Mouse (Mus musculus): ENCODE results near the gene Prkn. TPM values are rescaled to one million over a fixed set of nuclear protein-coding genes. Genes with fewer than 3 reads are reported as not detected.

The Prkn gene
- polyA plus RNA-seq, 1 experiment from 2014 or later, result 2.4 TPM

DNA sequence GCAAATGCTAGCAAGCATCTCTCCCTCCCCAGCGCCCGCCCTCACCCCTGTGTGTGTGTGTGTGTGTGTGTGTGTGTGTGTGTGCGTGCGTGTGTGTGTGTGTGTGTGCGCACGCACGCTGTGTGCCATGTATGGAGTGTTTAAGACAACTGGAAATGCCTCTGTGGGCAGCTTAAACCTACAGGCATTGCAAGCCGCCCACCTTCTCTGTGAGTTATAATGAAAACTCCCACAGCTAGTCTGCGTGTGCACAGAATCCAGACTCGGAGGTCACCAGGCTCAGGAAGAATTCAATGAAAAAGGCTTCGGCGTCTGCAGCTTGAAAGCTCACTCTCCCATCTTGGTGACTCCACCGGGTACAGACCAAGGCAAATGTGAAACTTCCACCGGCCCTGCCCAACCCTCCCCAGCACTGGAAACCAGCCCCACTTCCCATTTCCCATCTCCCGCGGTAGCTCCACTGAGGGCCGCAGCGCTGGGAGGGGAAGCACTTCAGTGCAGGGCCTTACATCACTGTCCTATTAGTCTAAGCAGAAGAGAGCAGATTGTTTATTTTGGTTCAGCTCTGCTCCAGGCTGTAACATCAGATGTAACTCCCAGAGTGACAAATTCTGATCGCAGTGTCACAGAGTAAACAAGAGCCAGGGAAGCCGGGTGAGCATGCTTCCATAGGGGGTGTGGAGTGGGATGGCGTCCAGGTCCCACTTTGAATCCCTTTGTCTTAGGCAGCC, 772.8 kb downstream of the Prkn start:
- H3K27me3 ChIP-seq, result peaks cover 3% of the 10 kb centered on the region; the same call in 1 of the 2 replicates
- H3K4me2 ChIP-seq (replicated peaks), result no peak overlapping the region
- H3K9ac ChIP-seq, result no peak overlapping the region
- no peaks in the 10 kb centered on the region for H3K36me3 ChIP-seq
- no peak for ATAC-seq (ENCODE audit: low FRiP score)
- H3K27ac ChIP-seq, result no peak overlapping the region
- H3K9me3 ChIP-seq (replicated peaks), result no peaks in the 10 kb centered on the region
- WGBS, result 58% methylated on average over 21 of the region's 21 CpGs
- peaks cover 7% of the 10 kb centered on the region; the same call in 1 of the 2 replicates for H3K4me1 ChIP-seq
- no peak overlapping the region for H3K4me3 ChIP-seq

GRCm38 (mm10) chr17:11617552-11617951, 777.4 kb downstream of the Prkn start:
- Histone ChIP-seq H3K4me2 (replicated peaks) (no peak overlapping the region), H3K4me3 (no peak overlapping the region), H3K27me3 (no peaks in the 10 kb centered on the region), H3K9me3 (replicated peaks) (no peaks in the 10 kb centered on the region), H3K9ac (no peak overlapping the region), H3K36me3 (no peaks in the 10 kb centered on the region), H3K4me1 (peaks cover 10% of the 10 kb centered on the region), H3K27ac (no peak overlapping the region)
- ATAC-seq (ENCODE audit: low FRiP score), result no peak
- 83% methylated on average over 2 of the region's 2 CpGs for WGBS

DNA sequence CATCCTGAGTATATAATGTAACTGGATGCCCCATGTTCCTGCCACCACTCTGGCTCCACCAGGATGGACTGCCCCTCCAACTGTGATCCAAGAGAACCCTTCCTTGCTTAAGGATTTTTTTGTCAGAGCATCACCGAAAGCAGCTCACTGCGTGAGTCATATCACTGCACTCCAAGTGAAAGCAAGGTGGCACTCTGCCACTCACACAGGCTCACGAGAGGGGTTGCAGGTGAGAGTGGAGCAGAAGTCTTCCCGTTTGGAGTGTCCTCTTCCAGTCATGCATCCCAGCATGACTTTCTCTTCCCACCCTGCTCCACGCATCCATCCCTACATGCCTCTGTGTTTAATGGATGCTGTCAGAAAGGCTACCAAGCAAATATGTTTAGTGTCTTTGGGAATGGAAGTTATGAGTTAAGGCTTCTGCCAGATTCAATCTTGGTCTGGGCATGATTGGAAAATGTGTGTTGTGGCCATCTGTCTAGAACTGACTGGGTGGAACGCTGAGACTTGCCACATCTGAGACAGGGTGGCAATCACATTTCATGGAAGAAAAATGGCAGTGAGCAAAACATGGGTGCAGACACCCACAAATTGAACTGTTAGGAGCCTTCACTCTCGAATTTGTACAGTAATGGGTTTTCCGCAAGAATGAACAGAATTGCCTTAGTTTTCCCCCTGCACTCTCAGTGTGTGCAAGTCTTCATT, 778.9 kb downstream of the Prkn start:
- Histone ChIP-seq H3K9me3 (replicated peaks) (no peaks in the 10 kb centered on the region), H3K27me3 (no peaks in the 10 kb centered on the region), H3K9ac (no peak overlapping the region), H3K4me1 (peaks cover 5% of the 10 kb centered on the region), H3K4me3 (no peak overlapping the region), H3K36me3 (no peaks in the 10 kb centered on the region), H3K27ac (no peak overlapping the region), H3K4me2 (replicated peaks) (no peak overlapping the region)
- ATAC-seq (ENCODE audit: low FRiP score), result no peak
- 87% methylated on average over 8 of the region's 8 CpGs for WGBS

DNA sequence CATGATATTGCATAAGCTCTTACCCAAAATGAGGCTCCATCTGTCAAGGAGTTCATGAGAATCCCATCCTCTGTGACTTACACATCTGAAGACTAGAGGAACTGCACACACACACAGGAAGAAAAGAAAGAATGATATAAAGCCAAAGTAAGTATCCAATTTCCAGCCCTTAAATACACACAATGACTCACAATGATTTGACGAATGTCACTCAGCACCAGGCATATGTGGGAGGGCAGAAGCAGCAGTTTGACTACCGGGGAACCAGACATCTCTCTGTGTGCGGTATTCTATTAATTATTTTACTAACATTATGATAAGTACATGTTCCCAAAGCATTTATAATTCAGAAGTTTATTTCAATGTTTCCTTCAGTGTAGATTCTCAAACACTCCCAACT, 780.6 kb downstream of the Prkn start:
- Histone ChIP-seq H3K27ac (no peak overlapping the region), H3K9ac (no peak overlapping the region), H3K4me2 (replicated peaks) (no peak overlapping the region), H3K27me3 (no peaks in the 10 kb centered on the region), H3K36me3 (no peaks in the 10 kb centered on the region), H3K4me1 (peaks cover 5% of the 10 kb centered on the region), H3K4me3 (no peak overlapping the region), H3K9me3 (replicated peaks) (no peaks in the 10 kb centered on the region)
- 88% methylated on average over 3 of the region's 3 CpGs for WGBS
- no peak for ATAC-seq (ENCODE audit: low FRiP score)

DNA sequence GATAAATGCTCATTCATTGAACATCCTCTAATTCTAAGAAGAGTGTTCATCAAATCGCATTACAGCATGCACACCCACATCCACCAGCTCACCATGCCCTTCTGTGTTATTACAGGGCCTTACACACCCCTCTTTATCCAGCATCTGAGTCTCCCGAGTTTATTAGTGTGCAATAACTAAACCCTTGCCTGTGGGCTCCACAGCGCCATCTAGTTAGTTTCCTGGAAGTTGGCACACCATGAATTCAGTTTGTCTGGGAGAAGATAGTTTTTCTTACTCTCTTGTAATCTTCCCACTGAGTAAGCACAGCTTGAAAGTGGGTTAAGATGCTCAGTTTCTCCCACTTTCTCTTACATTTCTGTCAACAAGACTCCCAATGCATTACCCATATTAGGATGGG, 781.3 kb downstream of the Prkn start:
- H3K27me3 ChIP-seq, result no peaks in the 10 kb centered on the region
- ATAC-seq (ENCODE audit: low FRiP score), result no peak
- H3K4me2 ChIP-seq (replicated peaks), result no peak overlapping the region
- WGBS, result 67% methylated on average over 3 of the region's 3 CpGs
- peaks cover 5% of the 10 kb centered on the region for H3K4me1 ChIP-seq
- H3K4me3 ChIP-seq, result no peak overlapping the region
- no peak overlapping the region for H3K27ac ChIP-seq
- no peak overlapping the region for H3K9ac ChIP-seq
- no peaks in the 10 kb centered on the region for H3K9me3 ChIP-seq (replicated peaks)
- no peaks in the 10 kb centered on the region for H3K36me3 ChIP-seq

DNA sequence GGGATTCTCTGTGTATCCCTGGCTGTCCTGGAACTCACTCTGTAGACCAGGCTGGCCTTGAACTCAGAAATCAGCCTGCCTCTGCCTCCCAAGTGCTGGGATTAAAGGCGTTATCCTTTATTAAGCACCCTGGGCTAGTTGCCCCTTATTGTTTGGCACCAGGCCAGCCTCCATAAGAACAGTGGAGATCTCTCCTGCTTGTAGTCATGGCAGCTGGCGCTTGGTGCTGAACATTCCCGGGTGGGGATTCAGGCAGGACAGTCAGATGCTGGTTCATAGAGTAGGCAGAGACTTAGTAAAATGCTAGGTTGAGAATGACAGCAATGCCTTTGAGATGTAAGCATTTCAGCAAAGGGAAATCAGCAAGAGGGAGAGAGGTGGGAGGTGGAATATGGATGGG, 786.1 kb downstream of the Prkn start:
- Histone ChIP-seq H3K4me2 (replicated peaks) (no peak overlapping the region), H3K4me1 (no peaks in the 10 kb centered on the region), H3K27ac (no peak overlapping the region), H3K27me3 (no peaks in the 10 kb centered on the region), H3K9ac (no peak overlapping the region), H3K36me3 (no peaks in the 10 kb centered on the region), H3K9me3 (replicated peaks) (no peaks in the 10 kb centered on the region), H3K4me3 (no peak overlapping the region)
- 88% methylated on average over 3 of the region's 3 CpGs for WGBS
- no peak for ATAC-seq (ENCODE audit: low FRiP score)

DNA sequence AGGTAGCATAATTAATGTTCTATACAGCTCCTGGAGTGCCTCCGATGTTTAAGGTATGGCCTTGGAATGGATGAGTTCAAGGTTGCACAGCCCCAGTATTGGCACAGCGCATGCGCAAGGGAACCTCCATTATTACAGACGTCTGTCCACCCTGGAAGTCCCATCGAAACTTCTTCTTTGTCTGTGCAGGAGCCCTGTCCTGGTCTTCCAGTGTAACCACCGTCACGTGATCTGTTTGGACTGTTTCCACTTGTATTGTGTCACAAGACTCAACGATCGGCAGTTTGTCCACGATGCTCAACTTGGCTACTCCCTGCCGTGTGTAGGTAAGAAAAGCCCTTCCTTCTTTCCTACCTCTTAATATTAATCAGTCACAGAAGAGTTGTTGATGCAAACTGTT, 794.9 kb downstream of the Prkn start:
- WGBS, result 95% methylated on average over 11 of the region's 11 CpGs
- H3K4me1 ChIP-seq, result no peaks in the 10 kb centered on the region
- H3K9me3 ChIP-seq (replicated peaks), result no peaks in the 10 kb centered on the region; the same call in 1 of the 2 replicates
- no peak for ATAC-seq (ENCODE audit: low FRiP score)
- no peak overlapping the region for H3K9ac ChIP-seq
- no peak overlapping the region for H3K4me3 ChIP-seq
- no peaks in the 10 kb centered on the region for H3K27me3 ChIP-seq
- H3K27ac ChIP-seq, result no peak overlapping the region
- H3K4me2 ChIP-seq (replicated peaks), result no peak overlapping the region
- H3K36me3 ChIP-seq, result no peaks in the 10 kb centered on the region

GRCm38 (mm10) chr17:11637642-11638041, 797.5 kb downstream of the Prkn start:
- Histone ChIP-seq H3K4me3 (no peak overlapping the region), H3K27ac (no peak overlapping the region), H3K9ac (no peak overlapping the region), H3K36me3 (no peaks in the 10 kb centered on the region), H3K4me1 (no peaks in the 10 kb centered on the region), H3K4me2 (replicated peaks) (no peak overlapping the region), H3K9me3 (replicated peaks) (no peaks in the 10 kb centered on the region; the same call in 1 of the 2 replicates), H3K27me3 (no peaks in the 10 kb centered on the region)
- WGBS, result 85% methylated on average over 10 of the region's 10 CpGs
- ATAC-seq (ENCODE audit: low FRiP score), result no peak

- no peak overlapping the region for H3K4me2 ChIP-seq (replicated peaks)
These were observed 798.3 kb downstream of the Prkn start for GRCm38 (mm10) chr17:11638451-11638850.

DNA sequence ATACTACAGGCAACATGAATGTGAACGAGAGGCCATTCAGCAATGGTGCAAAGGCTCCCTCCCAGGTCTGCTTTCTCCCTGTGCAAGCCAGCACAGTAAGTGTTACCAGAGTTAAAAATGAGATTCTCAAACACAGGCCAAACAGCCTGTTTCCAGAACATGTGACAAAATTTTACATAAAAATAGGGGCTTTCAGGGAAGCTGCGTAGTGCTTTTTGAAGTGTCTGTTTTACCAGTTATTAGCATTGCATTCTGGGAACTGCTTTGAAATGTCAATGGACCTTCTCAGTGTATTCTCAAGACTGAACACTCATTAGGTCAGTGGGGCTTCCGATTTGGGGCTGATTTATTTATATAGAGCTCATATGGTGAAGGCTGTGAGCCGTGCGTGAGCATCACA, 799.6 kb downstream of the Prkn start:
- no peak overlapping the region for H3K9ac ChIP-seq
- no peaks in the 10 kb centered on the region for H3K27me3 ChIP-seq
- H3K4me2 ChIP-seq (replicated peaks), result no peak overlapping the region
- WGBS, result 77% methylated on average over 5 of the region's 5 CpGs
- H3K9me3 ChIP-seq (replicated peaks), result no peaks in the 10 kb centered on the region
- ATAC-seq (ENCODE audit: low FRiP score), result no peak
- H3K4me1 ChIP-seq, result no peaks in the 10 kb centered on the region
- no peak overlapping the region for H3K4me3 ChIP-seq
- no peak overlapping the region for H3K27ac ChIP-seq
- no peaks in the 10 kb centered on the region for H3K36me3 ChIP-seq

More at GRCm38 (mm10) chr17:11638451-11638850, 798.3 kb downstream of the Prkn start:
- WGBS, result 87% methylated on average over 6 of the region's 6 CpGs
- H3K4me1 ChIP-seq, result no peaks in the 10 kb centered on the region
- H3K27me3 ChIP-seq, result no peaks in the 10 kb centered on the region
- no peaks in the 10 kb centered on the region for H3K36me3 ChIP-seq
- no peaks in the 10 kb centered on the region; the same call in 1 of the 2 replicates for H3K9me3 ChIP-seq (replicated peaks)
- ATAC-seq (ENCODE audit: low FRiP score), result no peak
- no peak overlapping the region for H3K27ac ChIP-seq
- H3K4me3 ChIP-seq, result no peak overlapping the region
- no peak overlapping the region for H3K9ac ChIP-seq

GRCm38 (mm10) chr17:11642328-11642727, 802.1 kb downstream of the Prkn start:
- no peak for ATAC-seq (ENCODE audit: low FRiP score)

GRCm38 (mm10) chr17:11644016-11644415, 803.8 kb downstream of the Prkn start:
- Histone ChIP-seq H3K4me1 (peaks cover 6% of the 10 kb centered on the region), H3K9ac (no peak overlapping the region), H3K27ac (no peak overlapping the region), H3K36me3 (no peaks in the 10 kb centered on the region), H3K4me2 (replicated peaks) (no peak overlapping the region), H3K9me3 (replicated peaks) (no peaks in the 10 kb centered on the region), H3K27me3 (no peaks in the 10 kb centered on the region), H3K4me3 (no peak overlapping the region)
- ATAC-seq (ENCODE audit: low FRiP score), result no peak
- WGBS, result 85% methylated on average over 4 of the region's 4 CpGs

More at GRCm38 (mm10) chr17:11642328-11642727, 802.1 kb downstream of the Prkn start:
- H3K27ac ChIP-seq, result no peak overlapping the region
- 67% methylated on average over 1 of the region's 1 CpGs for WGBS
- H3K4me2 ChIP-seq (replicated peaks), result no peak overlapping the region
- no peaks in the 10 kb centered on the region for H3K27me3 ChIP-seq
- H3K9me3 ChIP-seq (replicated peaks), result no peaks in the 10 kb centered on the region
- H3K9ac ChIP-seq, result no peak overlapping the region
- H3K36me3 ChIP-seq, result no peaks in the 10 kb centered on the region
- H3K4me3 ChIP-seq, result no peak overlapping the region
- H3K4me1 ChIP-seq, result peaks cover 6% of the 10 kb centered on the region

All from hindbrain, embryonic 12.5 days (tissue).